ENCODE assay signal across 8 mouse cellular contexts in the genomic region with DNA sequence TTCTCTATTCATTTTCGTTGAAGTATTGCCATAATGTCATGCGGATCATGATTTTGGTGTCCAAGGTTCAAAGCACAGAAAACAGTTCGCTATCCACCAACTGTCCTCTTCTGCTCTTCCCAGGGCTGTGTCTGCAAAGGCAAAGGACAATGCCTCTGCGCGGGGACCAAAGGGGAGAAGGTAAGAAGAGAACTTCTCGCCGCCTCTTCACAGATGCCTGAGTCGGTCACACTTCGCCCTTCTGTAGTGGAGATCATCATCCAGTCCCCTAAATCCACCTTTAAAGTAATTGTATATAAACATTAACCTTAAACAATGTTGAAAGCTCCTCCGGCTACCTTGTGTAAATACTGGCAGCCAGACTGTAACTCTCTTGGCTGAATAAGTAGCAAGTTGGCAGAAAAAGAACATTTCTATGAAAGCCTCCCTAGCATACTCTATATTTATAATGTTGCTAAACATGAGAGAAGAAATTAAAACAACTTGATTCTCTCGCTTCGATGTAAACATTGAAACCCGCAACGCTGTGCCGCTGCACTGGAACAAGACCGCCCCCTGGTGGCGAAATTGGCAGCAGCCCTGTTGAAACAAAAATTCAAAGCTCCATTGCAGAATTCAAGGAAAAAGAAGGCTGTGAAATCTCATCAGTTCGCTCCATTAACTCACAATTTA. TPM values are rescaled to one million over a fixed set of nuclear protein-coding genes. Genes with fewer than 3 reads are reported as not detected.
A peak's percentile ranks its signal among the peaks of the same experiment; 100 is the strongest.
DNase-seq lines count a peak whose midpoint lies in the region; ATAC-seq lines count a peak whose summit lies in the region.

No protein-coding gene starts in this region.

- no peaks in the 10 kb centered on the region for H3K27me3 ChIP-seq in midbrain, embryonic 10.5 days (ENCODE audit: low read depth, poor library complexity, severe bottlenecking)

- no peaks in the 10 kb centered on the region for H3K9me3 ChIP-seq in midbrain, embryonic 10.5 days (replicated peaks)

- H3K36me3 ChIP-seq in midbrain, embryonic 10.5 days: no peaks in the 10 kb centered on the region

- no peak overlapping the region for H3K27ac ChIP-seq in midbrain, embryonic 10.5 days (replicated peaks)

- no peaks in the 10 kb centered on the region for H3K4me1 ChIP-seq in midbrain, embryonic 10.5 days

- WGBS in midbrain, embryonic 10.5 days: 40% methylated on average over 18 of the region's 18 CpGs

- peak; percentile 53 to 87 for DNase-seq in adrenal gland, adult (ENCODE audit: inconsistent age in 2 of 2, low spot score in 1 of 2)
- DNase-seq in cerebellum, postnatal 25 days: peak; percentile 78 to 88
- DNase-seq in gastrocnemius, adult 18-20 months (ENCODE audit: low spot score): peak; percentile 59
- DNase-seq in induced T-regulatory cell, adult 2 months (ENCODE audit: low read depth): peak; percentile 58
- DNase-seq in left cerebral cortex, postnatal 14 days (ENCODE audit: low spot score in 2 of 2): peak; percentile 74 to 89
- peak; percentile 71 for DNase-seq in midbrain, embryonic 10.5 days (ENCODE audit: low spot score)
- DNase-seq in skeletal muscle tissue, adult 2 months (ENCODE audit: low read depth, low spot score): peak; percentile 30

- no peak for ATAC-seq in inflammation-experienced regulatory T-cells, adult 6 months

- H3K4me3 ChIP-seq in midbrain, embryonic 10.5 days: peak overlapping the region; percentile 40

- intact Hi-C loops in left cerebral cortex, postnatal 14 days (cut with DNase I): loop anchor here (5.0 kb wide), 2 partner anchors 69 to 84 kb away; no protein-coding TSS in a partner anchor

RNA-seq across cellular contexts. Expression of a gene that starts 54.7 kb away (rescaled TPM):
- under 1 TPM; 0.50 to 0.59 TPM for total RNA-seq in gastrocnemius, adult 18-20 months (2021)
- total RNA-seq in left cerebral cortex, postnatal 14 days (2021): 1 to 10 TPM; 1.3 to 1.8 TPM
- 0.07 and 0.10 TPM in 2 replicates for polyA plus RNA-seq in midbrain, embryonic 10.5 days (2016; fragmentation: Nextera tagmentation; extraction: Ambion mirVana)
- under 1 TPM in 1 of 3 experiments, not detected in 2; 0.10 TPM for polyA plus RNA-seq in inflammation-experienced regulatory T-cells, adult 6 months (2017; shearing (Covaris generic))

RNA-seq across cellular contexts. Expression of a gene that starts 54.8 kb away (rescaled TPM):
- total RNA-seq in gastrocnemius, adult 18-20 months (2021): 1 to 10 TPM; 1.0 to 1.3 TPM
- 1 to 10 TPM; 3.5 to 3.9 TPM for total RNA-seq in left cerebral cortex, postnatal 14 days (2021)
- polyA plus RNA-seq in midbrain, embryonic 10.5 days (2016; fragmentation: Nextera tagmentation; extraction: Ambion mirVana): 0.05 and 0.06 TPM in 2 replicates
- polyA plus RNA-seq in inflammation-experienced regulatory T-cells, adult 6 months (2017; shearing (Covaris generic)): under 1 TPM; 0.05 to 0.40 (median 0.33) TPM

Comparison
In these comparisons a context has a peak if more than half of its experiments do, and no peak if none do; other contexts are left out.
1. DNase-seq: peak in every context shown above with its lines; median percentile 83 in cerebellum, postnatal 25 days; 82 in left cerebral cortex, postnatal 14 days; 71 in midbrain, embryonic 10.5 days; 70 in adrenal gland, adult; 59 in gastrocnemius, adult 18-20 months; 58 in induced T-regulatory cell, adult 2 months; 30 in skeletal muscle tissue, adult 2 months.